Mouse (Mus musculus) liver, embryonic 11.5 days (tissue): ENCODE measurements around the gene Samd8. TPM values are rescaled to one million over a fixed set of nuclear protein-coding genes. Genes with fewer than 3 reads are reported as not detected.

Source experiments
- ATAC-seq: fragments of 200-750 bp; cut with Nextera tagmentation; replicated peaks from 2 replicates; pipeline ENCODE4 v1.8.0; 2017; ENCODE audit warnings: moderate number of reproducible peaks, mild to moderate bottlenecking, moderate TSS enrichment, moderate library complexity; ENCODE audit not compliant: low FRiP score
- DNase-seq: peaks from one replicate; pipeline ENCODE4 v3.0.0-alpha.2; 2017; ENCODE audit warnings: low spot score
- H3K27ac ChIP-seq: fragments of 300-500 bp; sonication (generic); 2 replicates; pipeline ENCODE4 v1.5.1; 2014; ENCODE audit warnings: mild to moderate bottlenecking, low read depth, low read length, control low read depth
- H3K27me3 ChIP-seq: fragments of 300-500 bp; sonication (generic); replicated peaks from 2 replicates; pipeline ENCODE4 v1.6.1; 2014; ENCODE audit warnings: low read length, mixed read lengths; ENCODE audit not compliant: control insufficient read depth, insufficient read depth
- H3K36me3 ChIP-seq: fragments of 300-500 bp; sonication (generic); 2 replicates; pipeline ENCODE4 v1.6.1; 2014; ENCODE audit warnings: mild to moderate bottlenecking, low read length, moderate library complexity, mixed read lengths; ENCODE audit not compliant: control insufficient read depth, insufficient read depth
- H3K4me1 ChIP-seq: fragments of 300-500 bp; sonication (generic); replicated peaks from 2 replicates; pipeline ENCODE4 v1.6.1; 2014; ENCODE audit warnings: low read length, mixed read lengths; ENCODE audit not compliant: control insufficient read depth, insufficient read depth
- H3K4me2 ChIP-seq: fragments of 300-500 bp; sonication (generic); 2 replicates; pipeline ENCODE4 v1.6.1; 2014; ENCODE audit warnings: mild to moderate bottlenecking, control low read depth, moderate library complexity
- H3K4me3 ChIP-seq: fragments of 300-500 bp; sonication (generic); 2 replicates; pipeline ENCODE4 v1.5.1; 2014; ENCODE audit warnings: low read depth, low read length, control low read depth
- H3K9ac ChIP-seq: fragments of 300-500 bp; sonication (generic); 2 replicates; pipeline ENCODE4 v1.6.1; 2014; ENCODE audit warnings: low read depth, low read length, control low read depth
- H3K9me3 ChIP-seq: fragments of 300-500 bp; sonication (generic); 2 replicates; pipeline ENCODE4 v1.6.1; 2016; ENCODE audit warnings: low read length, inconsistent platforms, mixed read lengths; ENCODE audit not compliant: control insufficient read depth
- WGBS: fragments of 180-500 bp; shearing (Covaris S2); extraction: QIAGEN DNeasy Blood & Tissue Kit; methylation state at CpG from one replicate; pipeline ENCODE4 v1.1.7; 2014; 5-methylcytosine and 5-hydroxymethylcytosine counted together
- polyA plus RNA-seq: library from polyadenylated mRNA; unstranded; fragments of >200 nt; fragmentation: Nextera tagmentation; extraction: Ambion mirVana; gene quantifications from 2 replicates; pipeline ENCODE4 v1.2.1, GENCODE M21; 2014

Gene Samd8
- polyA plus RNA-seq, 1 experiment from 2014 or later, result 7.1 TPM

- Histone ChIP-seq H3K27me3 (no peaks in the 10 kb centered on the region), H3K4me1 (peaks cover 4% of the 10 kb centered on the region; the same call in 1 of the 2 replicates), H3K9me3 (no peaks in the 10 kb centered on the region), H3K27ac (no peak overlapping the region), H3K4me2 (no peak overlapping the region), H3K36me3 (peaks cover 10% of the 10 kb centered on the region), H3K9ac (no peak overlapping the region), H3K4me3 (no peak overlapping the region)
- 86% methylated on average over 6 of the region's 6 CpGs for WGBS
- DNase-seq (no peak), ATAC-seq (no peak)
Observed at GRCm38 (mm10) chr14:21792250-21792649, 41.9 kb downstream of the Samd8 start.

DNA sequence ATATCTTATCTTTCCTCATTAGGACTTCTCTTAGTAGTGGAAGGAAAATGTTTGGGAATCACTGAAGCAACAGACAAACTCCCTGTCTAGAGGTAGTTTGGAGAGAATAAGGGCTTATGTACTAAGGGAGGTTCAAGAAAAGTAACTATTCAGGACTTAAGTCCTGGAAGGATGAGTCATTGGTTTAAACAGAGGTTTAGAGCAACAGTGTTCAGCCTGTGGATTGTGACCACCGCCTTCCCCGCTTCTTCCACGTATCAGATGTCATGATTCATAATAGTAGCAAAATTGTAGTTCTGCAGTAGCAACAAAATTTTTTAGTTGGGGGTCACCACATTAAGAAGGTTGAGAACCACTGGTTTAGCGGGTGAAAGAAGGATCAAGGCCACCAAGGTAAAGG lies 50.3 kb downstream of the Samd8 start:
- DNase-seq (no peak), ATAC-seq (no peak)
- Histone ChIP-seq H3K36me3 (no peaks in the 10 kb centered on the region), H3K4me3 (no peak overlapping the region), H3K9ac (no peak overlapping the region), H3K27ac (no peak overlapping the region), H3K27me3 (no peaks in the 10 kb centered on the region), H3K4me2 (no peak overlapping the region), H3K9me3 (no peaks in the 10 kb centered on the region), H3K4me1 (no peaks in the 10 kb centered on the region)
- 95% methylated on average over 4 of the region's 4 CpGs for WGBS

DNA sequence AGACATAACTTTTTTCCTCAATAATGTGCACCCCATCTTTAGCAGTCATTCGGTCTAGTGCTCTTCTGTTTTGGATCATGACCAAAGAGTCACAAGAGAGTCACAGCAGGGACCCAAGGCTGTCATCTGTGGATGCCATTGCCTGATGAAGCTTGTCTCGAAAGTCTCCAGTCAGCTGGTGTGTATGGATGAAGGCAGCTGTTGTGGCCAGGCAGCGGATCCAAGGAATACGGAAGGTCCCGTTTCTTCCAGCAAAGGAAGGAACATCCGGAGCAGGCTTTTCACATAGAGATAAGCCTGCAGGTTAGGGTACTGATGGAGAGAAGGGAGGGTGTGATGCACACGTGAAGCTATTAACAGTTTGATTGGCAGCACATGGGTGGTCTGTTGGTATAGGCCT lies 51.3 kb downstream of the Samd8 start:
- H3K27me3 ChIP-seq, result no peaks in the 10 kb centered on the region
- no peaks in the 10 kb centered on the region for H3K36me3 ChIP-seq
- no peak for ATAC-seq
- 80% methylated on average over 7 of the region's 7 CpGs for WGBS
- H3K9me3 ChIP-seq, result no peaks in the 10 kb centered on the region
- no peak overlapping the region for H3K4me3 ChIP-seq
- peaks cover under 1% of the 10 kb centered on the region for H3K4me1 ChIP-seq
- no peak for DNase-seq
- H3K27ac ChIP-seq, result no peak overlapping the region
- H3K9ac ChIP-seq, result no peak overlapping the region
- no peak overlapping the region for H3K4me2 ChIP-seq

- H3K4me1 ChIP-seq, result peaks cover 4% of the 10 kb centered on the region
- H3K9ac ChIP-seq, result no peak overlapping the region
- no peaks in the 10 kb centered on the region for H3K9me3 ChIP-seq
- no peaks in the 10 kb centered on the region for H3K27me3 ChIP-seq
- H3K27ac ChIP-seq, result no peak overlapping the region
- no peak for ATAC-seq
- H3K4me3 ChIP-seq, result no peak overlapping the region
- no peak for DNase-seq
- WGBS, result 87% methylated on average over 6 of the region's 6 CpGs
- H3K36me3 ChIP-seq, result no peaks in the 10 kb centered on the region
- no peak overlapping the region for H3K4me2 ChIP-seq
Observed at GRCm38 (mm10) chr14:21802543-21803206, 52.3 kb downstream of the Samd8 start.

GRCm38 (mm10) chr14:21806203-21806602 lies 55.9 kb downstream of the Samd8 start:
- Histone ChIP-seq H3K36me3 (no peaks in the 10 kb centered on the region), H3K27me3 (no peaks in the 10 kb centered on the region), H3K9ac (no peak overlapping the region), H3K9me3 (no peaks in the 10 kb centered on the region), H3K4me2 (no peak overlapping the region), H3K27ac (peak overlapping the region; percentile 70; the same call in 1 of the 2 replicates), H3K4me3 (no peak overlapping the region), H3K4me1 (peaks cover 11% of the 10 kb centered on the region)
- ATAC-seq (no peak), DNase-seq (no peak)
- WGBS, result 70% methylated on average over 2 of the region's 2 CpGs

GRCm38 (mm10) chr14:21806631-21807160 lies 56.4 kb downstream of the Samd8 start:
- ATAC-seq (peak; percentile 87), DNase-seq (no peak)
- peak overlapping the region; percentile 1; the same call in 1 of the 2 replicates for H3K4me2 ChIP-seq
- 48% methylated on average over 3 of the region's 3 CpGs for WGBS
- H3K4me3 ChIP-seq, result no peak overlapping the region
- H3K36me3 ChIP-seq, result no peaks in the 10 kb centered on the region
- peaks cover 11% of the 10 kb centered on the region for H3K4me1 ChIP-seq
- peak overlapping the region; percentile 70 for H3K27ac ChIP-seq
- no peak overlapping the region for H3K9ac ChIP-seq
- H3K27me3 ChIP-seq, result no peaks in the 10 kb centered on the region
- H3K9me3 ChIP-seq, result no peaks in the 10 kb centered on the region

- Histone ChIP-seq H3K4me3 (no peak overlapping the region), H3K4me2 (no peak overlapping the region), H3K27me3 (no peaks in the 10 kb centered on the region), H3K27ac (no peak overlapping the region), H3K9ac (no peak overlapping the region), H3K36me3 (no peaks in the 10 kb centered on the region), H3K4me1 (peaks cover 16% of the 10 kb centered on the region), H3K9me3 (no peaks in the 10 kb centered on the region)
- ATAC-seq (no peak), DNase-seq (no peak)
- WGBS, result 81% methylated on average over 8 of the region's 8 CpGs
Observed at GRCm38 (mm10) chr14:21808208-21808922, 58.0 kb downstream of the Samd8 start.

DNA sequence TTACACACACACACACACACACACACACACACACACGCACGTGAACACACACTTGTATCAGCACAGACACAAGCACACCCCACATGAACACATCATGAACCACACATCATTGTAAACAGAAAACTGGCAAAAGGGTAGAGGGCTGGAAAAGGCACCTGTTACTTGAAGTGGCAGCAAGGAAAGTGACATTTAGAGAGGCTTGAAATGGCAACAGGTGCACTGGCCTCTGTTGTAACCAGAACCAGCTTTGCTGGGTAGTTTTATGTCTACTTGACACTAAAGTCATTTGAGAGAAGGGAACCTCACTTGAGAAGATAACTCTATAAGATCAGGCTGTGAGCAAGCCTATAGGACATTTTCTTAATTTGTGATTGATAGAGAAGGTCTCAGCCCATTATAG lies 59.1 kb downstream of the Samd8 start:
- DNase-seq, result no peak
- no peaks in the 10 kb centered on the region for H3K9me3 ChIP-seq
- H3K36me3 ChIP-seq, result no peaks in the 10 kb centered on the region
- H3K4me1 ChIP-seq, result peaks cover 18% of the 10 kb centered on the region
- H3K27ac ChIP-seq, result no peak overlapping the region
- H3K4me3 ChIP-seq, result no peak overlapping the region
- H3K9ac ChIP-seq, result no peak overlapping the region
- no peak overlapping the region for H3K4me2 ChIP-seq
- no peaks in the 10 kb centered on the region for H3K27me3 ChIP-seq
- WGBS, result 86% methylated on average over 2 of the region's 2 CpGs
- ATAC-seq, result no peak
